Mouse (Mus musculus): ENCODE results near the gene Erp29.
"Not testable (repeated sequence)": the region's sequence is repeated elsewhere in the genome, so short reads cannot be mapped to it uniquely, and the experiment has no call there.

Gene Erp29

GRCm38 (mm10) chr5:121452026-121452869 is at the start of gene Erp29:
Erp29 (minus strand) TSS chr5:121452506.
- peak; percentile 94 for DNase-seq (ENCODE audit: low spot score)

GRCm38 (mm10) chr5:121501424-121501996 is 49.2 kb upstream of the Erp29 start:
- DNase-seq (ENCODE audit: low spot score), result not testable (repeated sequence)

- DNase-seq (ENCODE audit: low spot score), result no peak
These were observed 48.4 kb upstream of the Erp29 start for GRCm38 (mm10) chr5:121500719-121501118.

GRCm38 (mm10) chr5:121493305-121493704 is 41.0 kb upstream of the Erp29 start:
- DNase-seq (ENCODE audit: low spot score), result peak; percentile 46

GRCm38 (mm10) chr5:121484801-121485200 is 32.5 kb upstream of the Erp29 start:
- DNase-seq (ENCODE audit: low spot score), result no peak

- DNase-seq (ENCODE audit: low spot score), result peak; percentile 35
These were observed 25.4 kb upstream of the Erp29 start for GRCm38 (mm10) chr5:121477680-121478079.

GRCm38 (mm10) chr5:121476040-121476439 is 23.7 kb upstream of the Erp29 start:
- no peak for DNase-seq (ENCODE audit: low spot score)

GRCm38 (mm10) chr5:121474610-121475009 is 22.3 kb upstream of the Erp29 start:
- no peak for DNase-seq (ENCODE audit: low spot score)

GRCm38 (mm10) chr5:121472411-121472810 is 20.1 kb upstream of the Erp29 start:
- DNase-seq (ENCODE audit: low spot score), result no peak

- no peak for DNase-seq (ENCODE audit: low spot score)
These were observed 17.3 kb upstream of the Erp29 start for GRCm38 (mm10) chr5:121469566-121469965.

- DNase-seq (ENCODE audit: low spot score), result no peak
These were observed 11.4 kb upstream of the Erp29 start for GRCm38 (mm10) chr5:121463601-121464250.

GRCm38 (mm10) chr5:121462967-121463366 is 10.7 kb upstream of the Erp29 start:
- no peak for DNase-seq (ENCODE audit: low spot score)

GRCm38 (mm10) chr5:121462171-121462502 is 9.8 kb upstream of the Erp29 start:
- no peak for DNase-seq (ENCODE audit: low spot score)

GRCm38 (mm10) chr5:121461339-121462170 is 9.2 kb upstream of the Erp29 start:
- no peak for DNase-seq (ENCODE audit: low spot score)

- DNase-seq (ENCODE audit: low spot score), result no peak
These were observed 3.4 kb upstream of the Erp29 start for GRCm38 (mm10) chr5:121455510-121456265.

- DNase-seq (ENCODE audit: low spot score), result no peak
These were observed 2.1 kb upstream of the Erp29 start for GRCm38 (mm10) chr5:121454503-121454782.

GRCm38 (mm10) chr5:121453743-121454502 is 1.6 kb upstream of the Erp29 start:
- DNase-seq (ENCODE audit: low spot score), result no peak

- DNase-seq (ENCODE audit: low spot score), result no peak
These were observed 600 bp upstream of the Erp29 start for GRCm38 (mm10) chr5:121452906-121453305.

- DNase-seq (ENCODE audit: low spot score), result no peak
These were observed 671 bp downstream of the Erp29 start, which contains the start of gene Tmem116 for GRCm38 (mm10) chr5:121451644-121452025. Tmem116 (plus strand) TSS chr5:121451893.

GRCm38 (mm10) chr5:121451203-121451602 is 1.1 kb downstream of the Erp29 start:
- no peak for DNase-seq (ENCODE audit: low spot score)

GRCm38 (mm10) chr5:121450476-121450875 is 1.8 kb downstream of the Erp29 start:
- DNase-seq (ENCODE audit: low spot score), result no peak
